Comparison of ENCODE assay signal across 9 mouse cellular contexts in the genomic region with DNA sequence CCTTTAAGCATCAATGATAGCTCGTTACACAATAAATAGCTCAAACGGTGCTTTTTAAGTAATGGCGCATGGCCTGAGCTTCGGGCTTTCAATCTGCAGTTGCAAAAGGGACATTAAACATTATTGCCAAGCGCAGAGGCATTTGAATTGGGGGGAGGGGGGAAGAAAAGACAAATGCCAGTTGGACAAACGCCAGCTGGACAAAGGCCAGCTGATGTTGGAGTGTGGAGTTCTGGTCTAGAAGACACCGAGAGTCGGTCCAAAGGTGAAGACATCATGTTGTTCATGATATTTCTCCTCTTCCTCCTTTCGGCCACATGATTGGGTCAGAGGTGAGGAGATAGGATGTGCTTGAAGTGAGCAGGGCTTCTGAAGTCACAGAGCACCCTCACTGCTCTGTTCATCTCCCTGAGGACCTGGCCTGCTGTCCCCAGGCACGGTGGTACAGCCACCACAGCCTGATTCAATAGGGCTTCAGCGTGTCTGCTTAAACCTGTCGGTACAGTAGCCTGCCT.
DNase-seq lines count a peak whose midpoint lies in the region; ATAC-seq and TF ChIP-seq lines count a peak whose summit lies in the region.
"Had no signal": no experiment of that assay in that cellular context is flagged by ENCODE, and none has a peak within 500 bp of the region (broad histone marks: within the 10 kb centered on the region; RNA-seq: fewer than 3 reads in every experiment).

No protein-coding gene starts in this region.

- 0 out of 2 replicates have a peak overlapping the region, but pooled peaks have one; percentile 10 for H3K9ac ChIP-seq in hindbrain, embryonic 15.5 days
- H3K9ac ChIP-seq in midbrain, embryonic 14.5 days (replicated peaks; ENCODE audit: low read length), result peak overlapping the region; percentile 27; the same call in 1 of the 2 replicates

- TF ChIP-seq CTCF in layer of hippocampus, adult 2 months (conservative IDR thresholded peaks at IDR 0.05), result no peak

- H3K27me3 ChIP-seq in hindbrain, embryonic 15.5 days, result no peaks in the 10 kb centered on the region
- no peaks in the 10 kb centered on the region for H3K27me3 ChIP-seq in midbrain, embryonic 14.5 days (ENCODE audit: control insufficient read depth, insufficient read depth, low read length)

- H3K36me3 ChIP-seq in hindbrain, embryonic 15.5 days, result no peaks in the 10 kb centered on the region
- H3K36me3 ChIP-seq in midbrain, embryonic 14.5 days (ENCODE audit: control insufficient read depth, insufficient read depth, low read length), result no peaks in the 10 kb centered on the region

- peak overlapping the region; percentile 6; the same call in 1 of the 2 replicates for H3K4me3 ChIP-seq in layer of hippocampus, adult 2 months
- H3K4me3 ChIP-seq in hindbrain, embryonic 15.5 days, result no peak overlapping the region
- no peak overlapping the region for H3K4me3 ChIP-seq in midbrain, embryonic 14.5 days (replicated peaks; ENCODE audit: low read depth, low read length)

- no peaks in the 10 kb centered on the region for H3K9me3 ChIP-seq in hindbrain, embryonic 15.5 days
- no peaks in the 10 kb centered on the region for H3K9me3 ChIP-seq in midbrain, embryonic 14.5 days (ENCODE audit: control insufficient read depth, low read length)

- DNase-seq in layer of hippocampus, adult 2 months (ENCODE audit: low spot score in 2 of 2), result no peak
- DNase-seq in layer of hippocampus, adult 11-12 months (ENCODE audit: low spot score), result no peak
- peak; percentile 55 to 70 for DNase-seq in cerebellum, postnatal 25 days
- peak; percentile 75 for DNase-seq in midbrain, embryonic 14.5 days
- DNase-seq in spleen, adult 12 weeks (ENCODE audit: low spot score), result no peak
- DNase-seq in adrenal gland, adult 8-10 months, result no peak
- DNase-seq: layer of hippocampus, adult 9-11 months had no signal

- peak overlapping the region; percentile 54 for H3K27ac ChIP-seq in layer of hippocampus, adult 2 months
- H3K27ac ChIP-seq in hindbrain, embryonic 15.5 days (replicated peaks), result peak overlapping the region; percentile 75
- peak overlapping the region; percentile 74 for H3K27ac ChIP-seq in midbrain, embryonic 14.5 days (replicated peaks; ENCODE audit: low read depth, low read length)

- peak; percentile 43; the same call in 1 of the 2 replicates for ATAC-seq in hindbrain, embryonic 15.5 days (ENCODE audit: low FRiP score, low read depth)
- ATAC-seq in midbrain, embryonic 14.5 days (ENCODE audit: low FRiP score, low TSS enrichment), result peak; percentile 43; the same call in 1 of the 2 replicates
- ATAC-seq in erythroid progenitor cell, adult 5-6 weeks (replicated peaks; ENCODE audit: low FRiP score, poor library complexity, severe bottlenecking), result no peak

- peak overlapping the region; percentile 33 for H3K4me2 ChIP-seq in hindbrain, embryonic 15.5 days
- H3K4me2 ChIP-seq in midbrain, embryonic 14.5 days (ENCODE audit: low read length), result peak overlapping the region; percentile 30

- peaks cover 51% of the 10 kb centered on the region for H3K4me1 ChIP-seq in hindbrain, embryonic 15.5 days (replicated peaks)
- H3K4me1 ChIP-seq in midbrain, embryonic 14.5 days (ENCODE audit: control insufficient read depth, insufficient read depth, low read length), result peaks cover 43% of the 10 kb centered on the region

- WGBS in hindbrain, embryonic 15.5 days, result 13% methylated on average over 12 of the region's 12 CpGs
- 14% methylated on average over 12 of the region's 12 CpGs for WGBS in midbrain, embryonic 14.5 days

Comparison
In these comparisons a context has a peak if more than half of its experiments do, and no peak if none do; other contexts are left out.
1. DNase-seq: peak in cerebellum, postnatal 25 days (2 of 2) and midbrain, embryonic 14.5 days (single experiment); none in layer of hippocampus, adult 2 months (0 of 2), layer of hippocampus, adult 11-12 months (single experiment), spleen, adult 12 weeks (single experiment) and adrenal gland, adult 8-10 months (single experiment).
2. Peak in every context shown above with its lines, with median percentiles within 50 percentile points of each other: H3K27ac ChIP-seq.